19 mouse cellular contexts compared by ENCODE assay signal in the genomic region with DNA sequence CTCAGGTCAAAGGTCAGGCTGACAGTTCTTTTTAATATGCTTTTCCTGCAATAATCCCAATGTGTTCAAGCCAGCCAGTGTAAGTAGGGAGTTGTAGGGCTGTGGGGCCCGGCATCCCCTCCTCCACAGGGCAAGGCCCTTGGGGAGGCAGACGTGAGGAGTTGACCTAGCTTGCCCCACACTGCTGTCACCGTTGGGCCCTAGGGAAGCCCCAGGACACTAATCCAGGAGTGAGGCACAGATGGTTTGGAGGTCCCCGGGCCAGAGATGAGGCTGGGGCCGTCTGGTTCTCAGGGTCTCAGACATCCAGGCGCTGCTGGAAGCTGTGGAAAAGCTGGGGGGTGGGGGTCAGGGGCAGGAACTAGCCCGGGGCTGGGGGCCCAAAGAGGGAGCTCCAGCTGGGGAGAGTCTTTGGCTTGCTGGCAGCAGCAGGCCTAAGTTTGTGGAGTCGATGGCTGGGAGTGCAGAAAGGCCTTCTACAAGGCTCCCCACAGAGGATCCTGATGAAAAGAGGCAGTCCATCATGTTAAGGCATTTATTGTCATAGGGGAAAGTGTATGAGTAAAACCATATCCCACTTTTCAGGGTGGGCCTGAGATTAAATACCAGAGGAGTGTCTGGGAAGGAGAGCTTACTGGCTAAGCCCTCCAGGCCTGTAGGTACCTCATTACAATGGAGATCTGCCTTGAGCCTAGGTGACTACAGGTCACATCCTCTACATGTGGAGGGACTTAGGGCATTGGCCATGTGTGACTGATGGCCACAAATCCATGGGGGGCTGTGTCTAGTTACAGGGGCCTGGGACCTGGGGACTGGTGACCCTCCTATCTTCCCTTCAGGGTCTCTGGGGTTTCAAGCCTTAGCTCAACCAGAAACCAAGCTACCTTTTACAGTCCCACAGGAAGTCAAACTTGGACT.
A peak's percentile ranks its signal among the peaks of the same experiment; 100 is the strongest.
DNase-seq lines count a peak whose midpoint lies in the region; ATAC-seq lines count a peak whose summit lies in the region.
"Had no signal": no experiment of that assay in that cellular context is flagged by ENCODE, and none has a peak within 500 bp of the region (broad histone marks: within the 10 kb centered on the region; RNA-seq: fewer than 3 reads in every experiment).

No protein-coding gene starts in this region.

- H3K4me1 ChIP-seq in heart, embryonic 12.5 days (replicated peaks) = 0 out of 2 replicates have a peak, but pooled peaks cover 3% of the 10 kb centered on the region
- H3K4me1 ChIP-seq in embryonic facial prominence, embryonic 11.5 days (ENCODE audit: control insufficient read depth, insufficient read depth, low read length) = no peaks in the 10 kb centered on the region
- H3K4me1 ChIP-seq in limb, embryonic 12.5 days (replicated peaks) = peaks cover 11% of the 10 kb centered on the region
- H3K4me1 ChIP-seq: embryonic facial prominence, embryonic 13.5 days had no signal

- no peak for DNase-seq in heart, adult 8-10 months (ENCODE audit: low spot score)
- peak; percentile 9 for DNase-seq in kidney, postnatal 10 days
- no peak for DNase-seq in kidney, postnatal 14 days
- no peak for DNase-seq in embryonic facial prominence, embryonic 11.5 days (ENCODE audit: low spot score)
- no peak for DNase-seq in B cell, adult 2 months
- DNase-seq in layer of hippocampus, adult 18-20 months (ENCODE audit: low spot score in 2 of 2) = no peak
- DNase-seq: adrenal gland, postnatal 14 days; cerebellum, adult 9-10 months; gastrocnemius, postnatal 10 days; heart, postnatal 4 days; lung, postnatal 10 days; right cerebral cortex, postnatal 14 days; thymus, adult 2 months had no signal

- no peaks in the 10 kb centered on the region for H3K27me3 ChIP-seq in heart, embryonic 12.5 days (replicated peaks)
- no peaks in the 10 kb centered on the region for H3K27me3 ChIP-seq in embryonic facial prominence, embryonic 11.5 days (ENCODE audit: control insufficient read depth, insufficient read depth, low read length)
- H3K27me3 ChIP-seq in limb, embryonic 12.5 days = no peaks in the 10 kb centered on the region
- H3K27me3 ChIP-seq: embryonic facial prominence, embryonic 13.5 days had no signal

- 0 out of 2 replicates have a peak, but pooled peaks have one; percentile 18 for ATAC-seq in heart, embryonic 12.5 days (ENCODE audit: insufficient number of reproducible peaks, low FRiP score)
- peak; percentile 72 for ATAC-seq in embryonic facial prominence, embryonic 11.5 days (replicated peaks; ENCODE audit: insufficient number of reproducible peaks, low FRiP score, low TSS enrichment, low read depth)
- ATAC-seq in limb, embryonic 12.5 days (ENCODE audit: insufficient number of reproducible peaks, insufficient read depth, low FRiP score, low TSS enrichment, low read depth) = peak; percentile 67
- ATAC-seq: forebrain, embryonic 16.5 days had no signal

- H3K9ac ChIP-seq in heart, embryonic 12.5 days = no peak overlapping the region
- no peak overlapping the region for H3K9ac ChIP-seq in embryonic facial prominence, embryonic 11.5 days (replicated peaks; ENCODE audit: low read length)
- no peak overlapping the region for H3K9ac ChIP-seq in limb, embryonic 12.5 days (replicated peaks)
- H3K9ac ChIP-seq: embryonic facial prominence, embryonic 13.5 days; liver, embryonic 14.5 days had no signal

- no peak overlapping the region for H3K4me2 ChIP-seq in heart, embryonic 12.5 days
- no peak overlapping the region for H3K4me2 ChIP-seq in embryonic facial prominence, embryonic 11.5 days (ENCODE audit: low read depth, low read length)
- H3K4me2 ChIP-seq in limb, embryonic 12.5 days = no peak overlapping the region
- H3K4me2 ChIP-seq: embryonic facial prominence, embryonic 13.5 days; heart, embryonic 11.5 days had no signal

- 34% methylated on average over 8 of the region's 8 CpGs for WGBS in heart, embryonic 12.5 days
- WGBS in embryonic facial prominence, embryonic 11.5 days = 17% methylated on average over 8 of the region's 8 CpGs
- WGBS in limb, embryonic 12.5 days = 16% methylated on average over 8 of the region's 8 CpGs

- no peaks in the 10 kb centered on the region for H3K9me3 ChIP-seq in heart, embryonic 12.5 days (replicated peaks)
- H3K9me3 ChIP-seq in embryonic facial prominence, embryonic 11.5 days (replicated peaks; ENCODE audit: control insufficient read depth, low read length) = no peaks in the 10 kb centered on the region
- H3K9me3 ChIP-seq in limb, embryonic 12.5 days = no peaks in the 10 kb centered on the region
- H3K9me3 ChIP-seq: embryonic facial prominence, embryonic 13.5 days had no signal

- H3K27ac ChIP-seq in heart, embryonic 12.5 days (ENCODE audit: poor library complexity, severe bottlenecking) = no peak overlapping the region
- H3K27ac ChIP-seq in embryonic facial prominence, embryonic 11.5 days (replicated peaks; ENCODE audit: low read depth, low read length) = no peak overlapping the region
- peak overlapping the region; percentile 31; the same call in 1 of the 2 replicates for H3K27ac ChIP-seq in limb, embryonic 12.5 days
- H3K27ac ChIP-seq: embryonic facial prominence, embryonic 13.5 days; liver, embryonic 14.5 days had no signal

- H3K4me3 ChIP-seq in heart, embryonic 12.5 days = no peak overlapping the region
- no peak overlapping the region for H3K4me3 ChIP-seq in embryonic facial prominence, embryonic 11.5 days (ENCODE audit: low read depth, low read length)
- H3K4me3 ChIP-seq in limb, embryonic 12.5 days (replicated peaks) = no peak overlapping the region
- H3K4me3 ChIP-seq: embryonic facial prominence, embryonic 13.5 days had no signal

- no peaks in the 10 kb centered on the region for H3K36me3 ChIP-seq in heart, embryonic 12.5 days
- no peaks in the 10 kb centered on the region for H3K36me3 ChIP-seq in embryonic facial prominence, embryonic 11.5 days (replicated peaks; ENCODE audit: control insufficient read depth, insufficient read depth, low read depth, low read length)
- no peaks in the 10 kb centered on the region for H3K36me3 ChIP-seq in limb, embryonic 12.5 days
- H3K36me3 ChIP-seq: embryonic facial prominence, embryonic 13.5 days had no signal

Comparison
In these comparisons a context has a peak if more than half of its experiments do, and no peak if none do; other contexts are left out.
1. ATAC-seq: peak in every context shown above with its lines; median percentile 72 in embryonic facial prominence, embryonic 11.5 days; 67 in limb, embryonic 12.5 days; 18 in heart, embryonic 12.5 days.